Mouse (Mus musculus) liver, embryonic 16.5 days (tissue): ENCODE data around the gene Hectd4. TPM values are rescaled to one million over a fixed set of nuclear protein-coding genes. Genes with fewer than 3 reads are reported as not detected.

Experiments
- ATAC-seq: fragments of 200-750 bp; cut with Nextera tagmentation; 2 replicates; pipeline ENCODE4 v1.8.0; 2017; ENCODE audit warnings: low read depth, mild to moderate bottlenecking, moderate number of reproducible peaks, moderate library complexity
- H3K27ac ChIP-seq: fragments of 300-500 bp; sonication (generic); 2 replicates; pipeline ENCODE4 v1.5.1; 2014; ENCODE audit warnings: mild to moderate bottlenecking, low read length
- H3K27me3 ChIP-seq: fragments of 300-500 bp; sonication (generic); 2 replicates; pipeline ENCODE4 v1.6.1; 2014; ENCODE audit warnings: low read depth, low read length, mixed read lengths; ENCODE audit not compliant: control insufficient read depth, insufficient read depth
- H3K36me3 ChIP-seq: fragments of 300-500 bp; sonication (generic); 2 replicates; pipeline ENCODE4 v1.6.1; 2014; ENCODE audit warnings: mild to moderate bottlenecking; ENCODE audit not compliant: control insufficient read depth, insufficient read depth
- H3K4me1 ChIP-seq: fragments of 300-500 bp; sonication (generic); 2 replicates; pipeline ENCODE4 v1.6.1; 2014; ENCODE audit warnings: low read depth, low read length, mixed read lengths; ENCODE audit not compliant: control insufficient read depth
- H3K4me2 ChIP-seq: fragments of 300-500 bp; sonication (generic); 2 replicates; pipeline ENCODE4 v1.6.1; 2014; ENCODE audit warnings: low read depth, low read length, mixed read lengths
- H3K4me3 ChIP-seq: fragments of 300-500 bp; sonication (generic); 2 replicates; pipeline ENCODE4 v1.5.1; 2014; ENCODE audit warnings: low read depth, mild to moderate bottlenecking, low read length
- H3K9ac ChIP-seq: fragments of 300-500 bp; sonication (generic); 2 replicates; pipeline ENCODE4 v1.6.1; 2014; ENCODE audit warnings: low read depth, low read length
- H3K9me3 ChIP-seq: fragments of 300-500 bp; sonication (generic); replicated peaks from 2 replicates; pipeline ENCODE4 v1.6.1; 2016; ENCODE audit warnings: low read length; ENCODE audit not compliant: control insufficient read depth
- WGBS: fragments of 180-500 bp; shearing (Covaris S2); extraction: QIAGEN DNeasy Blood & Tissue Kit; methylation state at CpG from one replicate; pipeline ENCODE4 v1.1.7; 2014; ENCODE audit not compliant: insufficient replicate concordance; 5-methylcytosine and 5-hydroxymethylcytosine counted together
- polyA plus RNA-seq: library from polyadenylated mRNA; unstranded; fragments of >200 nt; fragmentation: Nextera tagmentation; extraction: Ambion mirVana; gene quantifications from 2 replicates; pipeline ENCODE4 v1.2.1, GENCODE M21; 2015

The Hectd4 gene
- polyA plus RNA-seq: 8.5 and 8.7 TPM in 2 replicates

DNA sequence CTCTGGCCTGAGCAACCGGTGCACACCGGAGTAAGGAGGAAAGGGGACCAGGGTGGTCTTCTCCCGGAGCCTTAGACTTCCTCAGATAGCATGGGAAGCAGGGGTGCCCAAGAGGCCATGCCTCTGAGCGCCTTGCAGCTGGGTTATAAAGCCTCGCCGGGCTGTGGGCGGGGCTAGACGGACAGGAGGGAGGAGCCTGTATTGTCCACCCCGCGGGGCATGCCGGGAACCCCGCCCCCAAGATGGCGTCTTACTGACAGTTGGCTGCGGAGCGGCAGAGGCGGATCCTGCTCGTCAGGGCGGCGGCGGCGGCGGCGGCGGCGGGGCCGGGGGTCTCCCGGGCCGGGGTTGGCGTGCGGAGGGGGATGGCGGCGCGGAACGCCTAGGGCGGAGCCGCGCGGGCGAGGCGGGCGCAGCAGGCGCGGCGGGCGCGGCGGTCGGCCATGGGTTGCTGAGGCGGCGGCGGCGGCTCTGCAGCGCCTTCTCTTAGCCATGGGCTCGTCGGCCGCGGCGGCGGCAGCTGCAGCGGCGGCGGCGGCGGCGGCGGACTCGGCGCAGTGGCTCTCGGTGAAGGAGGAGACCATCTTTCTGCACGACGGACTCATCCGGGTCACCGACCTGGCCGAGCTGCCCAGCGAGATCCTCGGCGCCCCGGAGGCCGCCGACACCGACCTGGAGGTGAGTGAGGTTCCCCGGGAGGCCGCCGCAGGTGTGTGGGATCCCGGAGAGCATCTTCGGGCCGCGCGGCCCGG is at the start of gene Hectd4:
TSS of gene Hectd4 (plus strand) at position 240 of the 752 bp plus-strand sequence.
- peak within 1 kb of the TSS; percentile 100 for H3K9ac ChIP-seq
- no peaks in the 10 kb centered on the region for H3K27me3 ChIP-seq
- H3K27ac ChIP-seq: peak within 1 kb of the TSS; percentile 98
- peak; percentile 38 for ATAC-seq
- H3K9me3 ChIP-seq: no peaks in the 10 kb centered on the region
- peaks cover 3% of the 10 kb centered on the region; the same call in 1 of the 2 replicates for H3K36me3 ChIP-seq
- peak within 1 kb of the TSS; percentile 100 for H3K4me3 ChIP-seq
- 0% methylated on average over 89 of the region's 90 CpGs for WGBS
- peaks cover 44% of the 10 kb centered on the region for H3K4me1 ChIP-seq
- H3K4me2 ChIP-seq: peak within 1 kb of the TSS; percentile 71

DNA sequence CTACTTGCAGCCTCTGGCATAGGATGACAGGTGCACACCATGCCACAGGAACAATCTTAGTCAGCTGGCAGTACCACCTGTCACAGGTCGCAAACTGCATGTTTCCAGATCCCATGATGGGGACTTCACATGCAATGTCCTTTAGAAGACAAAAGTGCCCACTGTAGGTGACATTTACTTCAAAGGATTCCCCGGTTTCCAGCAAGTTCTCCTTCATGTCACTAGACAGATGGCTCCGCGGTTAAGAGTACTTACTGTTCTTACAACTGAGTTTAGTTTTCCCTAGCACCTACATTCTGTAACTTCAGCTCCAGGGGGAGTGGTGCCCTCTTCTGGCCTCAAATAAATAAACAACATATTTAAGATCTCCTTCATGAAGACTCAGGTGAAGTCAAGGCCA is 47.2 kb upstream of the Hectd4 start:
- no peak overlapping the region for H3K4me2 ChIP-seq
- H3K36me3 ChIP-seq: peaks cover 4% of the 10 kb centered on the region
- H3K4me1 ChIP-seq: no peaks in the 10 kb centered on the region; the same call in 1 of the 2 replicates
- 70% methylated on average over 4 of the region's 4 CpGs for WGBS
- no peak overlapping the region for H3K9ac ChIP-seq
- no peaks in the 10 kb centered on the region for H3K27me3 ChIP-seq
- no peak for ATAC-seq
- no peaks in the 10 kb centered on the region for H3K9me3 ChIP-seq
- no peak overlapping the region for H3K4me3 ChIP-seq
- H3K27ac ChIP-seq: no peak overlapping the region

DNA sequence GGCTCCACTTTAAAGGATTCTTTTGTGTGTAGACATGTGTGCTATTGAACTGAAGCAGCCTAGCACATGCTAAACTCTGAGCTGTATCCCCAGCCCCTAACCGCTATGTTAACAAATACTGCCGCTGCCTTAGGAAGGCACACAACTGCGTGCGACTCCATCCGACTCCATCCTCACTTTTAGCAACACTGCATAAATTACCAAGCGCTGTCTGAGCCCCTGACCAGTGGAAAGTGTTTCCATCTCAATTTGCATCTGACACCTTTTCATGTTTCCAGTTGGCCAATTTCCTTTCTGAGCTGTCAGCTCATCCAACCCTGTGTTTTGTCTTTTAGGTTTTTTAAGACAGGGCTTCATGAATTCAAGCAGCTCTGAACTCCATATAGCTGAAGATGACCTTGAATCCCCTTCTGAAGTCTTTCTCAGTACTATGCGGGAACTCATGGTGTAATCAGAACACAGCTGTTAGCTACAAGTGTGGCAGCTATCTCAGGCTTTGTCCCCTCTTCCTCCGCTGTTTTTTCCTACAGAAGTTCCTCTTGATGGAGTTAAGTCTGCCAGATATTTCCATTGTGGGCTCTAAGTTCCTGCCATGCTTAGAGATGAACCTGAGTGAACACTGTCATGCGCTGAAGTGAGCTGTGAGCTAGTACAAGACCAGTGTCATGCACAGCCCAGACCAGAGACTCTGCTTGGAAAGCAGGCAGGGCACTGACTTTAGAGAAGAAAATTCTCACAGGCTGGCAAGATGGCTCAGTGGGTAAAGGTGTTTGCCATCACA is 40.8 kb upstream of the Hectd4 start:
- no peaks in the 10 kb centered on the region for H3K27me3 ChIP-seq
- peaks cover 6% of the 10 kb centered on the region for H3K4me1 ChIP-seq
- no peaks in the 10 kb centered on the region for H3K9me3 ChIP-seq
- 72% methylated on average over 9 of the region's 9 CpGs for WGBS
- no peak overlapping the region for H3K4me2 ChIP-seq
- H3K36me3 ChIP-seq: no peaks in the 10 kb centered on the region
- H3K9ac ChIP-seq: no peak overlapping the region
- no peak for ATAC-seq
- H3K4me3 ChIP-seq: no peak overlapping the region
- no peak overlapping the region for H3K27ac ChIP-seq

DNA sequence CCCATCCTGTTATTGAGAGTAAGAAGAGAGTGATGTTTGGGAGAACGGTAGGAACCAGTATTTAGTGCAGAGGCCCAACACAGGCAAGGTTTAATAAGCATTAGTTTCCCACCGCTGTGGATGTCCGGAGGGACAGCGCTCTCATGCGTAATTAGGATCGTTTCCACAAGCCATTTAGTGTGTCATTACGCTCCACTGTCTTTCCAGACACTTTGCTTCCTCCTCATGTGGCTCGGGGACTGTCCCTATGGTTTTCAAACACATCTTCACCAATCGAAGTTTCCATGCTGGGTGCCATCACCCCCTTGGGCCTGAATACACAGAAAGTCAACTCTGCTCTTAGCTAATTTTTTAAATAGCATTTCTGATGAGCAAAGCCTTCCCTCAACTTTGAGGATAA is 36.8 kb upstream of the Hectd4 start:
- Histone ChIP-seq H3K4me1 (peaks cover 35% of the 10 kb centered on the region), H3K9me3 (no peaks in the 10 kb centered on the region), H3K9ac (no peak overlapping the region), H3K27ac (no peak overlapping the region), H3K27me3 (no peaks in the 10 kb centered on the region), H3K4me2 (no peak overlapping the region), H3K4me3 (no peak overlapping the region), H3K36me3 (no peaks in the 10 kb centered on the region)
- WGBS: 84% methylated on average over 9 of the region's 9 CpGs
- ATAC-seq: no peak

- no peaks in the 10 kb centered on the region for H3K36me3 ChIP-seq
- no peak for ATAC-seq
- H3K4me1 ChIP-seq: peaks cover 43% of the 10 kb centered on the region
- H3K4me2 ChIP-seq: no peak overlapping the region
- no peak overlapping the region; the same call in 1 of the 2 replicates for H3K27ac ChIP-seq
- H3K9ac ChIP-seq: no peak overlapping the region
- H3K9me3 ChIP-seq: no peaks in the 10 kb centered on the region
- no peak overlapping the region for H3K4me3 ChIP-seq
- no peaks in the 10 kb centered on the region for H3K27me3 ChIP-seq
- 51% methylated on average over 2 of the region's 2 CpGs for WGBS
Observed at GRCm38 (mm10) chr5:121184375-121184774, 35.6 kb upstream of the Hectd4 start.

- H3K9ac ChIP-seq: no peak overlapping the region
- H3K27me3 ChIP-seq: no peaks in the 10 kb centered on the region
- peak overlapping the region; percentile 10; the same call in 1 of the 2 replicates for H3K4me2 ChIP-seq
Observed at GRCm38 (mm10) chr5:121184945-121185551, 35.0 kb upstream of the Hectd4 start.

DNA sequence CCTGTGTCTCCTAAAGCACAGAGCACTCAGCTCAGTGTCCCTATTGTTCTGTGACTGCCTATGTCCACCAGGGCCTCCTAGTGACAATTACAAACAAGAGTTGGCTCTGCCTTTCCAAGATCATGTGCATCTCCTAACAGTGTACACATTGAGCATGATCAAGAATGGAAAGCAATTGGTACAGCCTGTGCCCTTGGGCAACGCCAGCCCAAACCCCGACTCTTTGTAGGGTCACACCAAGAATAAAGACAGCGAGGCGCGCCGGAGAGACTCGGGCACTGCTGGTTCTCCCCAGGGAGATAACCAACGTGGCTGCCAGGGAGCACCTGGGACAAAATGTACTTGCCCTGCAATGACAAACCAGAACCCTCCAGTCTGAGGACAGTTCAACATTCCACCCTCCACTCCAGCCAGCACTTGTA is 32.4 kb upstream of the Hectd4 start:
- ATAC-seq: no peak
- H3K27me3 ChIP-seq: no peaks in the 10 kb centered on the region
- H3K9me3 ChIP-seq: no peaks in the 10 kb centered on the region
- peaks cover 54% of the 10 kb centered on the region for H3K4me1 ChIP-seq
- WGBS: 80% methylated on average over 8 of the region's 8 CpGs
- H3K27ac ChIP-seq: no peak overlapping the region
- H3K9ac ChIP-seq: no peak overlapping the region
- H3K4me3 ChIP-seq: no peak overlapping the region
- no peaks in the 10 kb centered on the region for H3K36me3 ChIP-seq
- H3K4me2 ChIP-seq: no peak overlapping the region

More at GRCm38 (mm10) chr5:121184945-121185551, 35.0 kb upstream of the Hectd4 start:
- H3K4me3 ChIP-seq: no peak overlapping the region
- peak; percentile 71 for ATAC-seq
- H3K4me1 ChIP-seq: peaks cover 45% of the 10 kb centered on the region
- H3K9me3 ChIP-seq: no peaks in the 10 kb centered on the region
- H3K27ac ChIP-seq: peak overlapping the region; percentile 68
- H3K36me3 ChIP-seq: no peaks in the 10 kb centered on the region
- WGBS: 20% methylated on average over 11 of the region's 11 CpGs

DNA sequence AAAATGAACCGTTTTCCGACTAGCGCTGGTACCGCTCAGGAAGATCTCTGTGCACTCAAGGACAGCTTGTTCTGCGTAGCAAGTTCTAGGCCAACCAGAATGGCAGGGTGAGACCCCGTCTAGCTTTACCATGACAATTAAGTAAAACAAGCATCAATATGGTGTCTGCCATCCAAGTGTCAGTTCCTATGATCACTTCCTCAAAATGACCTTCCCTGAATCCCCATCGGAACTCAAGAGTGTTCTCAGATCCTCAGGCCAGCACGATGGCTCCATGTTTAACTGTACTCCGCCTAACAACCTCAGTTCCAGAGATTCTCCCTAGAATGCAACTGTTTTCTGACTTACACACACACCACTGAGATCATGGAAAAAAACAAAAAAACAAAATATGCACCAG is 31.8 kb upstream of the Hectd4 start:
- Histone ChIP-seq H3K27me3 (no peaks in the 10 kb centered on the region), H3K4me2 (no peak overlapping the region), H3K4me1 (peaks cover 58% of the 10 kb centered on the region), H3K27ac (no peak overlapping the region), H3K9me3 (no peaks in the 10 kb centered on the region), H3K36me3 (no peaks in the 10 kb centered on the region), H3K4me3 (no peak overlapping the region), H3K9ac (no peak overlapping the region)
- WGBS: 83% methylated on average over 9 of the region's 9 CpGs
- no peak for ATAC-seq
